Mouse (Mus musculus): Measurements from ENCODE around the gene Exd2. TPM values are rescaled to one million over a fixed set of nuclear protein-coding genes. Genes with fewer than 3 reads are reported as not detected.

Gene Exd2
- polyA plus RNA-seq, 3 experiments from 2014 or later, result 17.8 to 30.0 (median 25.9) TPM

Other genes starting within 250 kb of the Exd2 start
- 10 to 100 TPM in 2 of 3 experiments, 1 to 10 TPM in 1; 9.2 to 43.5 (median 30.1) TPM for gene Actn1, start 202.7 kb upstream of the Exd2 start, polyA plus RNA-seq (2017; shearing (Covaris generic))
- gene Dcaf5, start 26.5 kb upstream of the Exd2 start, polyA plus RNA-seq (2017; shearing (Covaris generic)), result 10 to 100 TPM; 15.3 to 18.7 (median 16.5) TPM
- 1 to 10 TPM in 1 of 3 experiments, under 1 TPM in 1, not detected in 1; 0.70 to 1.6 TPM for gene Galnt16, start 55.2 kb downstream of the Exd2 start, polyA plus RNA-seq (2017; shearing (Covaris generic))
- 10 to 100 TPM; 22.2 to 22.7 (median 22.5) TPM for gene Slc39a9, start 180.8 kb downstream of the Exd2 start, polyA plus RNA-seq (2017; shearing (Covaris generic))
- 100 to 1,000 TPM; 131 to 147 (median 146) TPM for gene Erh, start 181.2 kb downstream of the Exd2 start, polyA plus RNA-seq (2017; shearing (Covaris generic))
- gene Plekhd1, start 229.5 kb downstream of the Exd2 start, polyA plus RNA-seq (2017; shearing (Covaris generic)), result 1 to 10 TPM in 2 of 3 experiments, not detected in 1; 1.5 to 2.4 TPM

Data from inflammation-experienced regulatory T-cells, adult 6 months (primary cell).